Mouse (Mus musculus) bone marrow macrophage, adult 2 months (primary cell): Measurements from ENCODE around the gene Lin28b.

Experiments used
- CTCF ChIP-seq: IDR thresholded peaks from 2 replicates; pipeline ENCODE4 v1.5.1; 2012; ENCODE audit warnings: low read depth, mild to moderate bottlenecking, low read length, moderate library complexity
- POLR2A ChIP-seq: IDR thresholded peaks from 2 replicates; pipeline ENCODE4 v1.6.1; 2012; ENCODE audit warnings: mild to moderate bottlenecking, low read depth, low read length, borderline replicate concordance

DNA sequence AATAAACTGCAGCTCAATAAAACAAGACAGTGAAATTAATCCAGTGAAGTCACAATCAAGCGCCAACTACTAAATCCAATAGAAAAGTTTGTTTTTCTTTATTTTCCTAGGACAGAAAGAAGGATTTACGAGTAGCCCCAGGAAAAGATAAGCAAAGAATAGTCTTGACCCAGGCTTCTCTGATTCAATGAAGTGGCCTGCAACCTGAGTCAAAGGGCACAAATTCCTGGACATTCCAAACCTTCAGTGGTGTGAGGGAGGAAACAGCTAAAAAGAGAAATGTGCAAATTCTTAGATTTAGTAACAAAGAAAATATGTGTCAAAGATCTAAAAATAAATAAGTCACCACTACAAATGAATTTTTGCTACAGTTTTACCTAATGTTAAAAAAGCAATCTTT lies 27.6 kb downstream of the Lin28b start:
- no peak for TF ChIP-seq CTCF
- no peak for TF ChIP-seq POLR2A
